ENCODE assay signal across 14 mouse cellular contexts in genomic region chr14:74529368-74529951, GRCm38 (mm10).
DNase-seq lines count a peak whose midpoint lies in the region.
"Had no signal": no experiment of that assay in that cellular context is flagged by ENCODE, and none has a peak within 500 bp of the region (broad histone marks: within the 10 kb centered on the region; RNA-seq: fewer than 3 reads in every experiment).

No protein-coding gene starts in this region.

- intact Hi-C loops in heart, postnatal 36 days (cut with DNase I) = no loop called here

- peak; percentile 20 to 39 for DNase-seq in cerebellum, postnatal 25 days
- DNase-seq in cerebellum, postnatal 4 days (ENCODE audit: low spot score in 2 of 2) = no peak
- DNase-seq in right cerebral cortex, postnatal 10 days (ENCODE audit: low spot score in 2 of 2) = peak; percentile 49 to 55
- DNase-seq in right cerebral cortex, adult 18-20 months = no peak
- DNase-seq in layer of hippocampus, postnatal 14 days (ENCODE audit: low spot score in 2 of 2) = peak; percentile 41 to 77
- no peak for DNase-seq in spleen, postnatal 36 days (ENCODE audit: low spot score in 2 of 2)
- no peak for DNase-seq in natural killer cell, adult 2 months (ENCODE audit: low spot score in 2 of 2)
- no peak for DNase-seq in heart, postnatal 36 days
- DNase-seq: adrenal gland, postnatal 36 days; cerebellum, adult 11-12 months; gastrocnemius, postnatal 36 days; heart, postnatal 4 days; kidney, postnatal 10 days; liver, postnatal 0 days had no signal

Comparison
In these comparisons a context has a peak if more than half of its experiments do, and no peak if none do; other contexts are left out.
1. DNase-seq: peak in cerebellum, postnatal 25 days (2 of 2), right cerebral cortex, postnatal 10 days (2 of 2) and layer of hippocampus, postnatal 14 days (2 of 2); none in cerebellum, postnatal 4 days (0 of 2), right cerebral cortex, adult 18-20 months (single experiment), spleen, postnatal 36 days (0 of 2), natural killer cell, adult 2 months (0 of 2) and heart, postnatal 36 days (0 of 2).